Mouse (Mus musculus): ENCODE results near the gene Nol6.

DNA sequence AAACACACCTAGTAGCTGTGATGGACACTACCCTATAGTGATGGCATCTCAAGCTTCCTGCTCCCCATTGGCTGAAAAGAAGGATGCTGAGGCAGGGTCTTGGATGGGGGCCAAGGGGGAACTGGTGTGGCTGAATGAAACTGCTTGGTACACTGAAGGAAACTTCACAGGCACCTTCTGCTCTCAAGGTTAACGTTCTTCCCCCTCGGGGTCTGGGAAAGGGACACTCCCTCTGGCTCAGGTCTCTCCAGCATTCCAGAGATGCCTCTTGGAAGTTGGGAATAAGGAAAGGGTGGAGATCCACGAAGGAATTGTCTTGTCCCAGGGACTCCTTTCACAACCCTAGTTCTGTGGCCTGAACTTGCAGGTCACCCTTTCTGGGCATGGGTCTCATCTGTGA is 32.9 kb downstream of the Nol6 start:
- TF ChIP-seq GATA1 (IDR thresholded peaks at IDR 0.05; ENCODE audit: low read length) (no peak), TAL1 (IDR thresholded peaks at IDR 0.05; ENCODE audit: low read length) (no peak)
